Mouse (Mus musculus) heart, postnatal 4 days (tissue): ENCODE measurements around the gene Lrrc31. TPM values are rescaled to one million over a fixed set of nuclear protein-coding genes. Genes with fewer than 3 reads are reported as not detected.

Experiments used
- DNase-seq: peaks from one replicate; pipeline ENCODE4 v3.0.0; 2021
- total RNA-seq, 2 experiments: library from RNA; stranded (reverse); gene quantifications; 2 replicates each; pipeline ENCODE4 v1.2.3; 2021

Gene Lrrc31
- total RNA-seq, 2 experiments from 2014 or later, result 0.12 TPM; not detected in 1

GRCm38 (mm10) chr3:30687216-30687615, 12.4 kb downstream of the Lrrc31 start:
- DNase-seq, result no peak

- no peak for DNase-seq
Measured at GRCm38 (mm10) chr3:30683190-30683589, 16.5 kb downstream of the Lrrc31 start.

- no peak for DNase-seq
Measured at GRCm38 (mm10) chr3:30658486-30658885, 41.2 kb downstream of the Lrrc31 start.

GRCm38 (mm10) chr3:30655937-30656336, 43.7 kb downstream of the Lrrc31 start:
- DNase-seq, result no peak

GRCm38 (mm10) chr3:30650062-30650841, 49.4 kb downstream of the Lrrc31 start:
- peak; percentile 11 for DNase-seq

- no peak for DNase-seq
Measured at GRCm38 (mm10) chr3:30648466-30648865, 51.2 kb downstream of the Lrrc31 start.

- DNase-seq, result peak; percentile 58
Measured at GRCm38 (mm10) chr3:30647440-30648090, 52.1 kb downstream of the Lrrc31 start, which contains the start of gene Lrrc34. Lrrc34 (minus strand) TSS chr3:30647869.

- DNase-seq, result no peak
Measured at GRCm38 (mm10) chr3:30646761-30647160, 52.9 kb downstream of the Lrrc31 start.

GRCm38 (mm10) chr3:30644207-30644606, 55.4 kb downstream of the Lrrc31 start, which contains the start of gene Lrriq4:
Lrriq4 (plus strand) TSS chr3:30644507.
- no peak for DNase-seq

GRCm38 (mm10) chr3:30635629-30636028, 64.0 kb downstream of the Lrrc31 start:
- no peak for DNase-seq

GRCm38 (mm10) chr3:30633681-30634080, 66.0 kb downstream of the Lrrc31 start:
- no peak for DNase-seq

Other genes with a start within 250 kb of the Lrrc31 start
- 10 to 100 TPM; 31.5 to 36.1 TPM for gene Mecom, start 151.8 kb downstream of the Lrrc31 start, total RNA-seq
- not detected for gene Actrt3, start 99.9 kb downstream of the Lrrc31 start, total RNA-seq
- 10 to 100 TPM; 18.5 to 20.0 TPM for gene Mynn, start 97.8 kb downstream of the Lrrc31 start, total RNA-seq
- not detected for gene Lrriq4, start 55.3 kb downstream of the Lrrc31 start, total RNA-seq
- gene Lrrc34, start 52.0 kb downstream of the Lrrc31 start, total RNA-seq, result not detected
- not detected for gene Samd7, start 46.5 kb upstream of the Lrrc31 start, total RNA-seq
- gene Sec62, start 93.0 kb upstream of the Lrrc31 start, total RNA-seq, result 10 to 100 TPM; 37.6 to 38.0 TPM
- under 1 TPM; 0.60 to 0.63 TPM for gene Gpr160, start 156.1 kb upstream of the Lrrc31 start, total RNA-seq